Mouse (Mus musculus): ENCODE results near the gene 1810037I17Rik. TPM values are rescaled to one million over a fixed set of nuclear protein-coding genes. Genes with fewer than 3 reads are reported as not detected.

The 1810037I17Rik gene
- polyA plus RNA-seq, 1 experiment from 2014 or later: 102 TPM

DNA sequence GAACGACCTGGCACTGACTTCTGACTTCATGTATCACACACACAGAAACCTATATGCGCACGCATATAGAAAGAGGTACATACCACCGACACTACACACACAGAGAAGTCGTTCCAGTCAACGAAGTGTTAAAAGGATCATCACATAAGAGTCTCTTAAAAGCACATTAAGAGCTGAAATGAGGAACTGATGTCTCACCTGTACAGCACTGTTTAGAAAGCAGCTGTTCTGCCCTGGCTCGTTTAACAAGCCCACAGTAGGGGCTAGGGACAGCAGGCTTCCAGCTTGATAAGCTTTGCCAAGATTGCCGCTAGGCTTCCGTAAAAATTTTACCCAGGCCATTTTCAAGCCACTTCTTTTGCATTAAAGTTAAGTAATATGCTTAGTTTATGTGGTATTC is 44.4 kb downstream of the 1810037I17Rik start:
- Histone ChIP-seq H3K27ac (no peak overlapping the region), H3K4me2 (replicated peaks) (no peak overlapping the region), H3K4me1 (replicated peaks; ENCODE audit: control insufficient read depth, insufficient read depth, low read length) (no peaks in the 10 kb centered on the region), H3K27me3 (ENCODE audit: control insufficient read depth, insufficient read depth, low read length) (no peaks in the 10 kb centered on the region), H3K9ac (no peak overlapping the region), H3K9me3 (ENCODE audit: control insufficient read depth, low read length) (no peaks in the 10 kb centered on the region), H3K36me3 (replicated peaks; ENCODE audit: control insufficient read depth, insufficient read depth) (no peaks in the 10 kb centered on the region; the same call in 1 of the 2 replicates), H3K4me3 (replicated peaks; ENCODE audit: low read length) (no peak overlapping the region)
- ATAC-seq (ENCODE audit: low FRiP score) (no peak), DNase-seq (ENCODE audit: low spot score) (no peak)
- WGBS: 93% methylated on average over 9 of the region's 9 CpGs

DNA sequence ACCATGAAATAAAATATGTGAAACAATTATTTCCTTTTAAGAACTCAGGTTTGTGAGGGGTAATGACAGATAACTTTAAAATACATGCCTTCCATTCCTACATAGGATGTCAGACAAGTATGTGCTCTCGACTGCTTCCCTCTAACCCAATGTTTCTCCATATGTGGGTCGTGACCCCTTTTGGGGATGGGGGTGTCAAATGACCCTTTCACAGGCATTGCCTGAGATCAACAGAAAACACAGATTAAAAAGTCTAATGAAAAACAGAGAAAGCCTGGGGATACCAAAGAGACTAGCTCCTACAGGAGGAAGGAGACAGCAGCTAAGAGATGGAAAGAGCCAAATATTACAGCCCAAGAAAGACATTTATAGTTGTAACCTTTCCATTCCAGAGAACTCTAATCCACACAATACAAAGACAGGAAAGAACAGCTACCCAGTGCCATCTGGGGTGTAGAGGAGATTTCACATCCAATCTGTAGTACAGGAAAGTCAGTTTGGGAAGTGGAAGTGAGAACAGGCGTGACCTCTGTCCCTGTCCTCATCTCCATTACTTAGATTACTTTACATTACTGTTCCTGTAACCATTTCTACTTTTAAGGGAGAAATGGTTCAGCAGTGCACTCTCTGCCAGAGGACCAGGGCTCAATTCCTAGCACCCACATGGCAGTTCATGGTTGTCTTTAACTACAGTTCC is 48.3 kb downstream of the 1810037I17Rik start:
- Histone ChIP-seq H3K27me3 (ENCODE audit: control insufficient read depth, insufficient read depth, low read length) (no peaks in the 10 kb centered on the region), H3K27ac (no peak overlapping the region), H3K4me1 (replicated peaks; ENCODE audit: control insufficient read depth, insufficient read depth, low read length) (no peaks in the 10 kb centered on the region; the same call in 1 of the 2 replicates), H3K4me2 (replicated peaks) (no peak overlapping the region), H3K36me3 (replicated peaks; ENCODE audit: control insufficient read depth, insufficient read depth) (no peaks in the 10 kb centered on the region; the same call in 1 of the 2 replicates), H3K9ac (no peak overlapping the region), H3K9me3 (ENCODE audit: control insufficient read depth, low read length) (no peaks in the 10 kb centered on the region), H3K4me3 (replicated peaks; ENCODE audit: low read length) (no peak overlapping the region)
- ATAC-seq (ENCODE audit: low FRiP score): no peak
- WGBS: 75% methylated on average over 3 of the region's 3 CpGs
- DNase-seq (ENCODE audit: low spot score): no peak

DNA sequence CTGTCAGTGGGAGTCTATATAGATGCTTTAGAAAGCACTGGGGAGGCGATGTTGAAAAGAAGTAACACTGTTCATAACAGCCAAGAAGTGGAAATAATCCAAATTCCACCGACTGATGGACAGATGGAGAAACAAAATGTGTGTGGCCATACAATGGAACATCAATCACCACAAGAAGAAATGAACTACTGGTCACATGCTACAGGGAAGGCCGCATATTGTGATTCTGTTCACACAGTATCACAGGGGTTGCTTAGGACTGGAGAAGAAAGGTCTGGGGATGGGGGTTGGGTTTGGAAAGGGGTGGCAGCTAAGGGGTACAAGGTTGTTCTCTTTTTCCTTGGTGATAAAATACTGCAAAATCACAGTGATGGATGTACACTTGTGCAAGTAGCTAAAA is 50.8 kb downstream of the 1810037I17Rik start:
- no peak for ATAC-seq (ENCODE audit: low FRiP score)
- Histone ChIP-seq H3K9ac (no peak overlapping the region), H3K27me3 (ENCODE audit: control insufficient read depth, insufficient read depth, low read length) (no peaks in the 10 kb centered on the region), H3K9me3 (ENCODE audit: control insufficient read depth, low read length) (no peaks in the 10 kb centered on the region), H3K4me3 (replicated peaks; ENCODE audit: low read length) (no peak overlapping the region), H3K36me3 (replicated peaks; ENCODE audit: control insufficient read depth, insufficient read depth) (no peaks in the 10 kb centered on the region), H3K27ac (no peak overlapping the region), H3K4me1 (replicated peaks; ENCODE audit: control insufficient read depth, insufficient read depth, low read length) (no peaks in the 10 kb centered on the region; the same call in 1 of the 2 replicates), H3K4me2 (replicated peaks) (no peak overlapping the region)
- DNase-seq (ENCODE audit: low spot score): no peak
- 51% methylated on average over 3 of the region's 3 CpGs for WGBS

DNA sequence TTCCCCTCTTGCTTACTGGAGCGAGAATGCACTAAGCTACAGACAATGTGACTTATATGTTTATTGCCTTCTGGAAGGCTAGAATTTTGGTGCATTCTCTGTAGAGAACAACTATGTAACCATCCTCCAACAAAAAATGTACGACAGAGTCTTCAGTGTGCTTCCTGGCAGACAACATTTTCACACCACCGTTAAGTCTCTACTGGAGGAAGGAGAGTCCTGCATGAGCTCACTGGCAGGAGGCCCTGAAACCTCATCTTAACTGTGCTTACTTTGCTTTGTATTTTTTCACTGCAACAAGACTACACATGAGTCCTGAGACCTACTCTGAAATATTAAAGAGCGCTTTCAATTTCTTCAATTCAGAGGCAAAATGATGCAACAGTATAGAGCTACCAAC is 51.4 kb downstream of the 1810037I17Rik start:
- 83% methylated on average over 4 of the region's 4 CpGs for whole genome bisulfite sequencing
- ATAC-seq (ENCODE audit: low FRiP score): no peak
- H3K36me3 ChIP-seq (replicated peaks; ENCODE audit: control insufficient read depth, insufficient read depth): no peaks in the 10 kb centered on the region

More for the DNA sequence above, 51.4 kb downstream of the 1810037I17Rik start:
- no peak for DNase-seq (ENCODE audit: low spot score)
- Histone ChIP-seq H3K4me3 (replicated peaks; ENCODE audit: low read length) (no peak overlapping the region), H3K27ac (no peak overlapping the region), H3K9ac (no peak overlapping the region), H3K4me1 (replicated peaks; ENCODE audit: control insufficient read depth, insufficient read depth, low read length) (no peaks in the 10 kb centered on the region; the same call in 1 of the 2 replicates), H3K27me3 (ENCODE audit: control insufficient read depth, insufficient read depth, low read length) (no peaks in the 10 kb centered on the region), H3K4me2 (replicated peaks) (no peak overlapping the region), H3K9me3 (ENCODE audit: control insufficient read depth, low read length) (no peaks in the 10 kb centered on the region)

Other genes with a start within 250 kb of the 1810037I17Rik start
- gene Pde5a, start 195.3 kb upstream of the 1810037I17Rik start, polyA plus RNA-seq (2014; fragmentation: Nextera tagmentation; extraction: Ambion mirVana): 2.6 and 3.0 TPM in 2 replicates
- gene Fabp2, start 29.1 kb upstream of the 1810037I17Rik start, polyA plus RNA-seq (2014; fragmentation: Nextera tagmentation; extraction: Ambion mirVana): not detected in 2 replicates
- not detected in 2 replicates for gene Gm10959, start 4.8 kb upstream of the 1810037I17Rik start, polyA plus RNA-seq (2014; fragmentation: Nextera tagmentation; extraction: Ambion mirVana)
- gene Usp53, start 60.3 kb downstream of the 1810037I17Rik start, polyA plus RNA-seq (2014; fragmentation: Nextera tagmentation; extraction: Ambion mirVana): 11.5 and 12.3 TPM in 2 replicates
- gene Myoz2, start 110.8 kb downstream of the 1810037I17Rik start, polyA plus RNA-seq (2014; fragmentation: Nextera tagmentation; extraction: Ambion mirVana): not detected in 2 replicates